Mouse (Mus musculus): ENCODE measurements at regions not wholly inside any gene's neighbourhood (a gene's known extent, or its start where the extent isn't known, plus 50 kb on each side); places are given as distances from the start of the nearest gene placed in this dataset.

DNA sequence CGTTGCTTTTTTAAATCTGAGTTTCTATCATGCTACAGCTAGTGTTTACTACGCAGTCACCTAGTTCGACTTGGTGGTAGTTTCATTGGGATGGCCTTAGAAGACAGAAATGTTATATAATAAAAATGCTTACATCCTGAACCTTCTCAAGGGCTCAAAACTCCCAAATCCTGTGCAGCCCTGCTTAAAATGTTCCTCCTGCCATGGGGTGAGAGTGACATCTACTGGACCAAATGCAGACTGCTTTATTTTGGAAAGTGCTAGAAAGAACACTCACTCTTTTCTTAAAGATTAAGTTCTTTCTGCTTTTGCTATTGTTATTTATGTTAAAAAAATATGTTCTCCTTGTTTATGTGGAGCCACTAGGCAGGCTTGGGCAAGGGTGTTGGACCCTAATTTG, 66.9 kb upstream of the Egfl6 start:
- no peak for TF ChIP-seq CTCF (IDR thresholded peaks at IDR 0.05; ENCODE audit: borderline replicate concordance, control insufficient read depth, extremely low read depth, insufficient read depth, low read length, poor library complexity)
- no peak for TF ChIP-seq POLR2A (IDR thresholded peaks at IDR 0.05; ENCODE audit: control insufficient read depth, extremely low read depth, insufficient read depth, low read length, poor library complexity)

Data from thymus, adult 2 months (tissue).